Mouse (Mus musculus): Measurements from ENCODE around the gene Syt1. TPM values are rescaled to one million over a fixed set of nuclear protein-coding genes. Genes with fewer than 3 reads are reported as not detected.

Syt1 gene
- total RNA-seq, 2 experiments from 2014 or later, result 974 to 1,035 TPM

- DNase-seq (ENCODE audit: low spot score in 2 of 2), result peak in 1 of 2 experiments; percentile 36
Observed at GRCm38 (mm10) chr10:108771081-108771480, 239.7 kb downstream of the Syt1 start.

- DNase-seq (ENCODE audit: low spot score in 2 of 2), result no peak
Observed at GRCm38 (mm10) chr10:108765564-108765963, 245.2 kb downstream of the Syt1 start.

- no peak for DNase-seq (ENCODE audit: low spot score in 2 of 2)
Observed at GRCm38 (mm10) chr10:108763722-108764121, 247.1 kb downstream of the Syt1 start.

- no peak for DNase-seq (ENCODE audit: low spot score in 2 of 2)
Observed at GRCm38 (mm10) chr10:108753304-108753703, 257.5 kb downstream of the Syt1 start.

GRCm38 (mm10) chr10:108743759-108744158 lies 267.0 kb downstream of the Syt1 start:
- DNase-seq (ENCODE audit: low spot score in 2 of 2), result peak in 1 of 2 experiments; percentile 72

- DNase-seq (ENCODE audit: low spot score in 2 of 2), result peak in 1 of 2 experiments; percentile 61
Observed at GRCm38 (mm10) chr10:108733982-108734381, 276.8 kb downstream of the Syt1 start.

- DNase-seq (ENCODE audit: low spot score in 2 of 2), result no peak
Observed at GRCm38 (mm10) chr10:108728961-108729360, 281.8 kb downstream of the Syt1 start.

GRCm38 (mm10) chr10:108726391-108726790 lies 284.4 kb downstream of the Syt1 start:
- no peak for DNase-seq (ENCODE audit: low spot score in 2 of 2)

GRCm38 (mm10) chr10:108724878-108725277 lies 285.9 kb downstream of the Syt1 start:
- DNase-seq (ENCODE audit: low spot score in 2 of 2), result no peak

GRCm38 (mm10) chr10:108710514-108710913 lies 300.3 kb downstream of the Syt1 start:
- DNase-seq (ENCODE audit: low spot score in 2 of 2), result peak; percentile 34 to 76

- DNase-seq (ENCODE audit: low spot score in 2 of 2), result no peak
Observed at GRCm38 (mm10) chr10:108705658-108706057, 305.1 kb downstream of the Syt1 start.

GRCm38 (mm10) chr10:108701361-108702128 lies 309.2 kb downstream of the Syt1 start:
- DNase-seq (ENCODE audit: low spot score in 2 of 2), result no peak

- DNase-seq (ENCODE audit: low spot score in 2 of 2), result no peak
Observed at GRCm38 (mm10) chr10:108699946-108700345, 310.8 kb downstream of the Syt1 start, which contains the start of gene Gm5136. TSS of gene Gm5136 (minus strand) at chr10:108700160.

GRCm38 (mm10) chr10:108697062-108697461 lies 313.7 kb downstream of the Syt1 start:
- DNase-seq (ENCODE audit: low spot score in 2 of 2), result no peak

- DNase-seq (ENCODE audit: low spot score in 2 of 2), result no peak
Observed at GRCm38 (mm10) chr10:108690954-108691353, 319.8 kb downstream of the Syt1 start.

GRCm38 (mm10) chr10:108686696-108687095 lies 324.1 kb downstream of the Syt1 start:
- no peak for DNase-seq (ENCODE audit: low spot score in 2 of 2)

GRCm38 (mm10) chr10:108679675-108680390 lies 330.9 kb downstream of the Syt1 start:
- peak in 1 of 2 experiments; percentile 63 for DNase-seq (ENCODE audit: low spot score in 2 of 2)

GRCm38 (mm10) chr10:108677053-108677452 lies 333.7 kb downstream of the Syt1 start:
- DNase-seq (ENCODE audit: low spot score in 2 of 2), result no peak

- DNase-seq (ENCODE audit: low spot score in 2 of 2), result no peak
Observed at GRCm38 (mm10) chr10:108668944-108669343, 341.8 kb downstream of the Syt1 start.

- DNase-seq (ENCODE audit: low spot score in 2 of 2), result no peak
Observed at GRCm38 (mm10) chr10:108660295-108660694, 350.5 kb downstream of the Syt1 start.

- DNase-seq (ENCODE audit: low spot score in 2 of 2), result no peak
Observed at GRCm38 (mm10) chr10:108658300-108658699, 352.5 kb downstream of the Syt1 start.

GRCm38 (mm10) chr10:108657669-108658068 lies 353.1 kb downstream of the Syt1 start:
- no peak for DNase-seq (ENCODE audit: low spot score in 2 of 2)

All from layer of hippocampus, adult 18-20 months (tissue).